Mouse (Mus musculus): ENCODE measurements at regions not wholly inside any gene's neighbourhood (a gene's known extent, or its start where the extent isn't known, plus 50 kb on each side); places are given as distances from the start of the nearest gene placed in this dataset.

- H3K4me1 ChIP-seq (ENCODE audit: control insufficient read depth, insufficient read depth, low read length) = no peaks in the 10 kb centered on the region
- H3K9ac ChIP-seq (ENCODE audit: low read length) = no peak overlapping the region
- no peak overlapping the region for H3K4me2 ChIP-seq (ENCODE audit: low read depth, severe bottlenecking)
- no peaks in the 10 kb centered on the region for H3K9me3 ChIP-seq (ENCODE audit: control insufficient read depth, low read length)
- DNase-seq (ENCODE audit: low spot score) = no peak
- no peak for ATAC-seq (ENCODE audit: insufficient number of reproducible peaks, low FRiP score, low TSS enrichment, low read depth)
- H3K36me3 ChIP-seq (ENCODE audit: control insufficient read depth, insufficient read depth, low read length) = no peaks in the 10 kb centered on the region
- 93% methylated on average over 2 of the region's 2 CpGs for WGBS
- H3K4me3 ChIP-seq (ENCODE audit: low read depth, low read length) = no peak overlapping the region
- no peaks in the 10 kb centered on the region for H3K27me3 ChIP-seq (ENCODE audit: control insufficient read depth, insufficient read depth, low read length)
- H3K27ac ChIP-seq (replicated peaks; ENCODE audit: low read depth, low read length) = no peak overlapping the region
These were observed 320.6 kb upstream of the Gm10306 start for GRCm38 (mm10) chr4:94235650-94236206.

- Histone ChIP-seq H3K36me3 (ENCODE audit: control insufficient read depth, insufficient read depth, low read length) (no peaks in the 10 kb centered on the region), H3K4me3 (ENCODE audit: low read depth, low read length) (no peak overlapping the region), H3K4me2 (ENCODE audit: low read depth, severe bottlenecking) (no peak overlapping the region), H3K9me3 (ENCODE audit: control insufficient read depth, low read length) (no peaks in the 10 kb centered on the region), H3K4me1 (ENCODE audit: control insufficient read depth, insufficient read depth, low read length) (no peaks in the 10 kb centered on the region), H3K9ac (ENCODE audit: low read length) (no peak overlapping the region), H3K27me3 (ENCODE audit: control insufficient read depth, insufficient read depth, low read length) (no peaks in the 10 kb centered on the region), H3K27ac (replicated peaks; ENCODE audit: low read depth, low read length) (no peak overlapping the region)
- ATAC-seq (ENCODE audit: insufficient number of reproducible peaks, low FRiP score, low TSS enrichment, low read depth) (no peak), DNase-seq (ENCODE audit: low spot score) (no peak)
- 91% methylated on average over 1 of the region's 1 CpGs for WGBS
These were observed 300.3 kb upstream of the Gm10306 start for GRCm38 (mm10) chr4:94256026-94256425.

GRCm38 (mm10) chr4:94261136-94261535 lies 295.2 kb upstream of the Gm10306 start:
- no peaks in the 10 kb centered on the region for H3K27me3 ChIP-seq (ENCODE audit: control insufficient read depth, insufficient read depth, low read length)
- H3K4me1 ChIP-seq (ENCODE audit: control insufficient read depth, insufficient read depth, low read length) = no peaks in the 10 kb centered on the region
- H3K36me3 ChIP-seq (ENCODE audit: control insufficient read depth, insufficient read depth, low read length) = no peaks in the 10 kb centered on the region
- H3K4me3 ChIP-seq (ENCODE audit: low read depth, low read length) = no peak overlapping the region
- no peaks in the 10 kb centered on the region for H3K9me3 ChIP-seq (ENCODE audit: control insufficient read depth, low read length)
- no peak overlapping the region for H3K4me2 ChIP-seq (ENCODE audit: low read depth, severe bottlenecking)
- ATAC-seq (ENCODE audit: insufficient number of reproducible peaks, low FRiP score, low TSS enrichment, low read depth) = no peak
- no peak overlapping the region for H3K27ac ChIP-seq (replicated peaks; ENCODE audit: low read depth, low read length)
- no peak overlapping the region for H3K9ac ChIP-seq (ENCODE audit: low read length)
- DNase-seq (ENCODE audit: low spot score) = no peak

- no peak overlapping the region for H3K27ac ChIP-seq (replicated peaks; ENCODE audit: low read depth, low read length)
- no peak overlapping the region for H3K4me3 ChIP-seq (ENCODE audit: low read depth, low read length)
- H3K36me3 ChIP-seq (ENCODE audit: control insufficient read depth, insufficient read depth, low read length) = no peaks in the 10 kb centered on the region
- no peak overlapping the region for H3K9ac ChIP-seq (ENCODE audit: low read length)
- no peaks in the 10 kb centered on the region for H3K4me1 ChIP-seq (ENCODE audit: control insufficient read depth, insufficient read depth, low read length)
- no peaks in the 10 kb centered on the region for H3K27me3 ChIP-seq (ENCODE audit: control insufficient read depth, insufficient read depth, low read length)
- ATAC-seq (ENCODE audit: insufficient number of reproducible peaks, low FRiP score, low TSS enrichment, low read depth) (no peak), DNase-seq (ENCODE audit: low spot score) (no peak)
- no peak overlapping the region for H3K4me2 ChIP-seq (ENCODE audit: low read depth, severe bottlenecking)
- H3K9me3 ChIP-seq (ENCODE audit: control insufficient read depth, low read length) = no peaks in the 10 kb centered on the region
These were observed 274.6 kb upstream of the Gm10306 start for GRCm38 (mm10) chr4:94281732-94282131.

- H3K4me1 ChIP-seq (ENCODE audit: control insufficient read depth, insufficient read depth, low read length) = no peaks in the 10 kb centered on the region
- no peak overlapping the region for H3K4me2 ChIP-seq (ENCODE audit: low read depth, severe bottlenecking)
- no peak overlapping the region for H3K9ac ChIP-seq (ENCODE audit: low read length)
- DNase-seq (ENCODE audit: low spot score) (no peak), ATAC-seq (ENCODE audit: insufficient number of reproducible peaks, low FRiP score, low TSS enrichment, low read depth) (no peak)
- H3K36me3 ChIP-seq (ENCODE audit: control insufficient read depth, insufficient read depth, low read length) = no peaks in the 10 kb centered on the region
- H3K27ac ChIP-seq (replicated peaks; ENCODE audit: low read depth, low read length) = no peak overlapping the region
- no peak overlapping the region for H3K4me3 ChIP-seq (ENCODE audit: low read depth, low read length)
- H3K9me3 ChIP-seq (ENCODE audit: control insufficient read depth, low read length) = no peaks in the 10 kb centered on the region
- H3K27me3 ChIP-seq (ENCODE audit: control insufficient read depth, insufficient read depth, low read length) = no peaks in the 10 kb centered on the region
These were observed 264.2 kb upstream of the Gm10306 start for GRCm38 (mm10) chr4:94292150-94292549.

DNA sequence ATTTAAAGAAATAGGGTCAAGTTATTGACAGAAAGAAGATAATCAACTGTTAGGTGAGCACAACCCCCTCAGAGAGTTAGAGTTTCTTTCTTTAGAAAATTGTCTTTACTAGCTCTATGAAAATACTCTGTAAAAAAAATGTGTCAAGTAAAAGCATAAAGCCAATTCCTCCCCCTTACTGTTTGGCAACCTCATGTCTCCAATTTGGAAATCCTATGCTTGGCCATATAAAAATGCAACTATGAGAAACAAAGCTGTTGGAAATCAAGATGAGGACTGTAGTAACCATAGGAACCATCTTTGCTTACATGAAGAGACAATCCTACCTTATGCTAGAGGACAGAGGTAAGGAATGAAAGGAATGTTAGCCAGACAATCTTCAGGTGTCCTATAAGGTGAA lies 239.0 kb upstream of the Gm10306 start:
- DNase-seq (ENCODE audit: low spot score) (no peak), ATAC-seq (ENCODE audit: insufficient number of reproducible peaks, low FRiP score, low TSS enrichment, low read depth) (no peak)
- Histone ChIP-seq H3K4me2 (ENCODE audit: low read depth, severe bottlenecking) (no peak overlapping the region), H3K4me1 (ENCODE audit: control insufficient read depth, insufficient read depth, low read length) (no peaks in the 10 kb centered on the region), H3K27ac (replicated peaks; ENCODE audit: low read depth, low read length) (no peak overlapping the region), H3K36me3 (ENCODE audit: control insufficient read depth, insufficient read depth, low read length) (no peaks in the 10 kb centered on the region), H3K27me3 (ENCODE audit: control insufficient read depth, insufficient read depth, low read length) (no peaks in the 10 kb centered on the region), H3K9ac (ENCODE audit: low read length) (no peak overlapping the region), H3K9me3 (ENCODE audit: control insufficient read depth, low read length) (no peaks in the 10 kb centered on the region), H3K4me3 (ENCODE audit: low read depth, low read length) (no peak overlapping the region)

GRCm38 (mm10) chr4:94326759-94327158 lies 229.6 kb upstream of the Gm10306 start:
- no peaks in the 10 kb centered on the region for H3K4me1 ChIP-seq (ENCODE audit: control insufficient read depth, insufficient read depth, low read length)
- H3K27me3 ChIP-seq (ENCODE audit: control insufficient read depth, insufficient read depth, low read length) = no peaks in the 10 kb centered on the region
- no peak overlapping the region for H3K4me3 ChIP-seq (ENCODE audit: low read depth, low read length)
- WGBS = 83% methylated on average over 2 of the region's 2 CpGs
- H3K36me3 ChIP-seq (ENCODE audit: control insufficient read depth, insufficient read depth, low read length) = no peaks in the 10 kb centered on the region
- H3K9me3 ChIP-seq (ENCODE audit: control insufficient read depth, low read length) = no peaks in the 10 kb centered on the region
- no peak for DNase-seq (ENCODE audit: low spot score)
- no peak overlapping the region for H3K27ac ChIP-seq (replicated peaks; ENCODE audit: low read depth, low read length)
- no peak overlapping the region for H3K9ac ChIP-seq (ENCODE audit: low read length)
- no peak for ATAC-seq (ENCODE audit: insufficient number of reproducible peaks, low FRiP score, low TSS enrichment, low read depth)
- H3K4me2 ChIP-seq (ENCODE audit: low read depth, severe bottlenecking) = no peak overlapping the region

- H3K9me3 ChIP-seq (ENCODE audit: control insufficient read depth, low read length) = no peaks in the 10 kb centered on the region
- DNase-seq (ENCODE audit: low spot score) = no peak
- H3K9ac ChIP-seq (ENCODE audit: low read length) = no peak overlapping the region
- H3K27ac ChIP-seq (replicated peaks; ENCODE audit: low read depth, low read length) = no peak overlapping the region
- no peaks in the 10 kb centered on the region for H3K27me3 ChIP-seq (ENCODE audit: control insufficient read depth, insufficient read depth, low read length)
- ATAC-seq (ENCODE audit: insufficient number of reproducible peaks, low FRiP score, low TSS enrichment, low read depth) = no peak
- no peak overlapping the region for H3K4me3 ChIP-seq (ENCODE audit: low read depth, low read length)
- H3K4me1 ChIP-seq (ENCODE audit: control insufficient read depth, insufficient read depth, low read length) = no peaks in the 10 kb centered on the region
- no peaks in the 10 kb centered on the region for H3K36me3 ChIP-seq (ENCODE audit: control insufficient read depth, insufficient read depth, low read length)
- H3K4me2 ChIP-seq (ENCODE audit: low read depth, severe bottlenecking) = no peak overlapping the region
These were observed 213.0 kb upstream of the Gm10306 start for GRCm38 (mm10) chr4:94343331-94343730.

DNA sequence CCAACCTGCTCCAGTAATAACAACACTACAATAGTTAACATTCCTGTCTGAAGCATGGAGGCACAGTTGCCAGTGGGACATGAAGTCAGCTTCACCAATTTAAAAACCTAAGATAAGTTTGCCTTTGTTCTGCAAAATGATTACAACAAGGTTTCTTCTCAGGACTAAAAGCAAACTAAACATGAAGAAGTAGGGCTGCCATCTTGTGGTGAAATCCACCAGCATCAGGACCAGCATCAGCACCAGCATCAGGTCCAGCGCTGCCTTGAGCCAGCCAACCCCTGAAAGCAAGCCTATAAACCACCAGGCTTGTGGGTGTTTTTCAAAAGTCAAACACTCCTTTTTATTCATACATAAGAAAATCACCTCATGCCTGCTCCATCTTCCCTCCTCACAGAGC lies 207.1 kb upstream of the Gm10306 start:
- Histone ChIP-seq H3K27me3 (ENCODE audit: control insufficient read depth, insufficient read depth, low read length) (no peaks in the 10 kb centered on the region), H3K9me3 (ENCODE audit: control insufficient read depth, low read length) (no peaks in the 10 kb centered on the region), H3K4me3 (ENCODE audit: low read depth, low read length) (no peak overlapping the region), H3K27ac (replicated peaks; ENCODE audit: low read depth, low read length) (no peak overlapping the region), H3K36me3 (ENCODE audit: control insufficient read depth, insufficient read depth, low read length) (no peaks in the 10 kb centered on the region), H3K4me1 (ENCODE audit: control insufficient read depth, insufficient read depth, low read length) (no peaks in the 10 kb centered on the region), H3K4me2 (ENCODE audit: low read depth, severe bottlenecking) (no peak overlapping the region), H3K9ac (ENCODE audit: low read length) (no peak overlapping the region)
- no peak for DNase-seq (ENCODE audit: low spot score)
- 44% methylated on average over 1 of the region's 1 CpGs for WGBS
- ATAC-seq (ENCODE audit: insufficient number of reproducible peaks, low FRiP score, low TSS enrichment, low read depth) = no peak

Measured in limb, embryonic 11.5 days (tissue).